Mouse (Mus musculus) stomach, postnatal 0 days (tissue): ENCODE data around the gene Klhl26. TPM values are rescaled to one million over a fixed set of nuclear protein-coding genes. Genes with fewer than 3 reads are reported as not detected.
"Not testable (repeated sequence)": the region's sequence is repeated elsewhere in the genome, so short reads cannot be mapped to it uniquely, and the experiment has no call there.

ENCODE experiments used
- ATAC-seq: fragments of 200-750 bp; cut with Nextera tagmentation; 2 replicates; pipeline ENCODE4 v1.8.0; 2017; ENCODE audit not compliant: low FRiP score, low TSS enrichment
- DNase-seq: peaks from one replicate; pipeline ENCODE4 v3.0.0-alpha.2; 2016; ENCODE audit warnings: low spot score
- H3K27ac ChIP-seq: fragments of 300-500 bp; sonication (generic); replicated peaks from 2 replicates; pipeline ENCODE4 v1.5.1; 2014; ENCODE audit warnings: mild to moderate bottlenecking, control low read depth
- H3K27me3 ChIP-seq: fragments of 300-500 bp; sonication (generic); 2 replicates; pipeline ENCODE4 v1.6.1; 2014; ENCODE audit warnings: low read length; ENCODE audit not compliant: control insufficient read depth, insufficient read depth
- H3K36me3 ChIP-seq: fragments of 300-500 bp; sonication (generic); 2 replicates; pipeline ENCODE4 v1.6.1; 2014; ENCODE audit warnings: low read length, mixed read lengths; ENCODE audit not compliant: control insufficient read depth, insufficient read depth
- H3K4me1 ChIP-seq: fragments of 300-500 bp; sonication (generic); replicated peaks from 2 replicates; pipeline ENCODE4 v1.6.1; 2014; ENCODE audit warnings: antibody characterized with exemption; ENCODE audit not compliant: control insufficient read depth, insufficient read depth
- H3K4me2 ChIP-seq: fragments of 300-500 bp; sonication (generic); replicated peaks from 2 replicates; pipeline ENCODE4 v1.6.1; 2014; ENCODE audit warnings: low read depth, mild to moderate bottlenecking, control low read depth, moderate library complexity
- H3K4me3 ChIP-seq: fragments of 300-500 bp; sonication (generic); 2 replicates; pipeline ENCODE4 v1.5.1; 2014; ENCODE audit warnings: low read depth, low read length, control low read depth
- H3K9ac ChIP-seq: fragments of 300-500 bp; sonication (generic); 2 replicates; pipeline ENCODE4 v1.6.1; 2014; ENCODE audit warnings: mild to moderate bottlenecking, low read length, control low read depth, mixed read lengths
- H3K9me3 ChIP-seq: fragments of 300-500 bp; sonication (generic); 2 replicates; pipeline ENCODE4 v1.6.1; 2016; ENCODE audit warnings: low read length; ENCODE audit not compliant: control insufficient read depth
- CTCF ChIP-seq: IDR thresholded peaks from 2 replicates; pipeline ENCODE4 v1.5.1; 2016; ENCODE audit warnings: antibody characterized with exemption, low read depth, mild to moderate bottlenecking, moderate library complexity
- EP300 ChIP-seq: optimal IDR thresholded peaks from 2 replicates; pipeline ENCODE3; 2016; ENCODE audit warnings: antibody characterized with exemption
- WGBS: fragments of 180-500 bp; shearing (Covaris S2); extraction: QIAGEN DNeasy Blood & Tissue Kit; methylation state at CpG from one replicate; pipeline ENCODE4 v1.1.7; 2014; 5-methylcytosine and 5-hydroxymethylcytosine counted together
- polyA plus RNA-seq: library from polyadenylated mRNA; unstranded; fragments of >200 nt; fragmentation: Nextera tagmentation; extraction: Ambion mirVana; gene quantifications from 2 replicates; pipeline ENCODE4 v1.2.1, GENCODE M21; 2015

The Klhl26 gene
- polyA plus RNA-seq, 1 experiment from 2014 or later = 10.4 TPM

DNA sequence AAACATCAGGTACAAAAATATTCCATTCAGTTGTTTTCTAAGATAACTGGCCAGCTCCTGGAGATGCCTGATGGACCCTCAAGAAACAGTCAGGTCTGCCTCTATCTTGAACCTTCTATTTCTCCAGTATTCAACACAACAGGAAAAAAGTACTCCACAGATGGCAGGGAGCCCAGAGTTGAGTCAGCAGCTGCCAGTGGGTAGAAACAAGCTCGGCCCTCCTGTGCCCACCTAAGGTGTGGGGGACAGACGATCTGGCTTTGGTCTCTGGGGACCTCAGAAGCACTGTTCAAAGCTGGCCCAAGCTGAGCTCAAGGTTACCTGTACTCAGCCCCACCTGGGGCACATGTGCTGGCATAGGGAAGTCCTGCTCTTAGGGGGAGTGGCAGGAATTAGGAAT is 36.7 kb upstream of the Klhl26 start:
- no peak for DNase-seq
- 47% methylated on average over 2 of the region's 2 CpGs for WGBS
- H3K9me3 ChIP-seq = no peaks in the 10 kb centered on the region
- no peak overlapping the region; the same call in 1 of the 2 replicates for H3K27ac ChIP-seq
- no peak for ATAC-seq
- H3K4me2 ChIP-seq = no peak overlapping the region
- TF ChIP-seq EP300 = no peak
- TF ChIP-seq CTCF = no peak
- H3K9ac ChIP-seq = no peak overlapping the region
- H3K4me1 ChIP-seq = no peaks in the 10 kb centered on the region; the same call in 1 of the 2 replicates
- no peaks in the 10 kb centered on the region for H3K27me3 ChIP-seq
- no peak overlapping the region for H3K4me3 ChIP-seq
- peaks cover 12% of the 10 kb centered on the region for H3K36me3 ChIP-seq

DNA sequence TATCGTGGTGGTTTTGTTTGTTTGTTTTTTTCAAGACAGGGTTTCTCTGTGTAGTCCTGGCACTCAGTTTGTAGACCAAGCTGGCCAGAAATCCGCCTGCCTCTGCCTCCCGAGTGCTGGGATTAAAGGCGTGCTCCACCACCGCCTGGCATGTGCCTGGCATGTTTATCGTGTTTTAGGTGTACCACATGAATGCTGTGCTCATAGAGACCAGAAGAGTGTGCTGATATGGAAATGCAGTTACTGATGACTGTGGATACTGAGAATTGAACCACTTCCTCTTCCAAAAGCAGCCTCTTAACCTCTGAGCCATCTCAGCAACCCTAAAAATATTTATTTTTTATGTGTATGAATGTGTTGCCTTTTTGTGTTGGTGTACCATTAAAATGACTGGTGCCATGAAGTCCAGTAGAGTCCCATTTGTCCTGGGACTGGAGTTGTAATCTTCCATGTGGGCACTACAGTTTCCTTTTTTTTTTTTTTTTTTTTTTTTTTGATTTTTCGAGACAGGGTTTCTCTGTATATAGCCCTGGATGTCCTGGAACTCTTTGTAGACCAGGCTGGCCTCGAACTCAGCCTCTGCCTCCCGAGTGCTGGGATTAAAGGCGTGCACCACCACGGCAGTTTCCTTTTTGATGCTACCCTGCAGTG is 35.6 kb upstream of the Klhl26 start:
- Histone ChIP-seq H3K4me1 (no peaks in the 10 kb centered on the region; the same call in 1 of the 2 replicates), H3K27ac (no peak overlapping the region), H3K27me3 (no peaks in the 10 kb centered on the region), H3K36me3 (peaks cover 18% of the 10 kb centered on the region), H3K4me3 (no peak overlapping the region), H3K9me3 (no peaks in the 10 kb centered on the region), H3K9ac (no peak overlapping the region), H3K4me2 (no peak overlapping the region)
- WGBS = 91% methylated on average over 11 of the region's 11 CpGs
- no peak for ATAC-seq
- DNase-seq = no peak
- TF ChIP-seq EP300 = no peak
- no peak for TF ChIP-seq CTCF

DNA sequence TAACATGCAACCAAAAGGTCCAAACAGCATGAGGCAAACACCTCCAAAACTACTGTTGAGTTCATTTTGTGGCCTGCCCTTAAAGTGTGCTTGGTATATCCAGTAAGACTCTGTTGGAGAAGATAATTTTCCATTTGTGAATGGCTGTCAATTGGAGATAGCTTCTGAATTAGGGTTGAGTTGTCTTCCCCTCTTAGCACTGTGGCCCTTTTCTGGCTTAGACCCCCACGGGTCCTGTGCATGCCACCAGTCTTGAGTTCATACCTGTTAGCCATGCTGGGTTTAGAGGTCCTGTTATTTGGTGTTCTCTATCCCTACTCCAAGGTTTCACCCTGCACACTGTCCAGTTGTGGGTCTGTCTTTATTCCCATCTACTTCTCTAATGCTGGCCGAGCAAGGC is 35.0 kb upstream of the Klhl26 start:
- Histone ChIP-seq H3K4me2 (no peak overlapping the region), H3K36me3 (peaks cover 21% of the 10 kb centered on the region), H3K9me3 (no peaks in the 10 kb centered on the region), H3K27me3 (no peaks in the 10 kb centered on the region), H3K4me1 (no peaks in the 10 kb centered on the region; the same call in 1 of the 2 replicates), H3K27ac (no peak overlapping the region), H3K9ac (no peak overlapping the region), H3K4me3 (no peak overlapping the region)
- ATAC-seq = no peak
- no peak for DNase-seq
- 93% methylated on average over 2 of the region's 2 CpGs for WGBS
- TF ChIP-seq EP300 (no peak), CTCF (no peak)

DNA sequence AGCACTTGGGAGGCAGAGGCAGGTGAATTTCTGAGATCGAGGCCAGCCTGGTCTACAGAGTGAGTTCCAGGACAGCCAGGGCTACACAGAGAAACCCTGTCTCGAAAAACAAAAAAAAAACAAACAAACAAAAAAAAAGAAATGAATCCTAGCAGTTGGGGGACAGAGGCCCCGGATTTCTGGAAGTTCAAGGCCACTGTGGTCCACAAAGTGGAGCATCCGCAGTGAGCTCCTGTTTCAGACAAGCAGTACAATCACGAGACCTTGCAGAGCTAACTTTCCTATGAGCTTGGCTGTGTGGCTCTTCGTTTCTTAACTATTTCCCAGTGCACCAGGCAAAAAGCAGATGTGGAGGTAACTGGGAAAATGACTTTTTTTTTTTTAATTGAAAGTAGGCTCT is 34.4 kb upstream of the Klhl26 start:
- not testable (repeated sequence) for H3K27ac ChIP-seq, H3K4me1 ChIP-seq, H3K27me3 ChIP-seq, DNase-seq, H3K9me3 ChIP-seq, ATAC-seq, H3K9ac ChIP-seq
- peak overlapping the region; percentile 95 for H3K4me2 ChIP-seq
- H3K36me3 ChIP-seq = peaks cover 19% of the 10 kb centered on the region; the same call in 1 of the 2 replicates
- WGBS = 84% methylated on average over 6 of the region's 6 CpGs
- peak overlapping the region; percentile 93 for H3K4me3 ChIP-seq

DNA sequence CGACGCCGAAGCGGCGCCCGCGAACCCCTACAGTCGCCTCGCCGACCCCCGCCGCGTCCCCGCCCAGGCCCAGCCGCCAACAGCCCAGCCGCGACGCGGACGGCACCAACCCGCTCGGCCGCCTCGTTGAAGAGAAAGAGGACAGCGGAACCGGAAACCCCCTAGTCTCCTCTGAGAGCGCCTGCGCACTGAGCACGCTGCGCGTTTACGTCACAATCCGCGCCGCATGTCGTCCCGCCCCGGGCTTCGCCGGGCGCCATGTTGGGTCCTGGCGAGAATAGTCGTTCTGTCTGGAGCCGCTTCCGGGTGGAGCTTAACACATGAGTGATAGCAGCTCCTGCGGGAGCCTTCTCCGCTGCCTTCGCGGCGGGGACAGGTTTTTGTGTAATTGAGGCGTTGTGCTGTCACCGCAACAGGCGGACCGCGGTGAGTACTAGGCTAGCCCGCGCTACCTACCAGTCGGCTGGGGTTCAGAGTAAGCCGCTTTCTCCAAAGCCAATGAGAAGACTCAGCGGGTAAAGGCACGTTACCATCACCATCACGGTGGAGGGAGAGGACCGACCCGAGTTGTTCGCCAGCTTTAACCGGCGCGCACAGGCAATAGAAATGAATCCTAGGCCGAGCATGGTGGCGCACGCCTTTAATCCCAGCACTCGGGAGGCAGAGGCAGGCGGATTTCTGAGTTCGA is 33.6 kb upstream of the Klhl26 start, which contains the start of gene Uba52:
Gene Uba52, minus strand, starts transcription at position 574 of the 688 bp plus-strand sequence.
- Histone ChIP-seq H3K27me3 (no peaks in the 10 kb centered on the region), H3K9me3 (no peaks in the 10 kb centered on the region), H3K9ac (peak within 1 kb of the TSS; percentile 96), H3K36me3 (peaks cover 19% of the 10 kb centered on the region; the same call in 1 of the 2 replicates), H3K4me1 (peaks cover 3% of the 10 kb centered on the region), H3K4me3 (peak within 1 kb of the TSS; percentile 93), H3K4me2 (peak within 1 kb of the TSS; percentile 95), H3K27ac (peak within 1 kb of the TSS; percentile 94)
- DNase-seq (peak; percentile 97), ATAC-seq (peak; percentile 89)
- WGBS = 1% methylated on average over 73 of the region's 74 CpGs
- TF ChIP-seq CTCF (no peak), EP300 (no peak)

DNA sequence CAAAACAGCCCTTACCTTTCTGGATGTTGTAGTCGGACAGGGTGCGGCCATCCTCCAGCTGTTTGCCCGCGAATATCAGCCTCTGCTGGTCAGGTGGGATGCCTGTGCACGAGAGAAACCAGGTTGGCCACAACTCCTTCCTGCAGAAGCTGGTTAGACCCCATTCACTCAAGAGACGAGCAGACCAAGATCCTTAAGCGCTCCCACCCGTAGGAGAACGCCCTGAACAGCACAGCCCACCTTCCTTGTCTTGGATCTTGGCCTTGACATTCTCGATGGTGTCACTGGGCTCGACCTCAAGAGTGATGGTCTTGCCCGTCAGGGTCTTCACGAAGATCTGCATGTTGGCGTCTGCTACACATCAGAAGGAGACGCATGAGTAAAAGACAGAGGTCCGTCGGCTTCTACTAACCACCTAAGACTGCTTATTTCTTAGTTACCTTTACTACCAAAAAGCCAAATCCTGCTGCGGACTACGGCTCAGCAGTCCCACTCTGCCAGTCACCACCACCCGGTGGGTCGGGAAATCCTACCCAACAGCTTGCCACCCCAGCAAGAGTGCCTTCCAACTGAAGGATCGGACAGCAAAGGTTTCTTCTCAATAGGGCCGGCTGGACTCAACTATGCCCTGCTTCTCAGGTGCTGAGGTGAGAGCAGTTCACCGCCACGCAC is 32.6 kb upstream of the Klhl26 start:
- H3K9ac ChIP-seq = peak overlapping the region; percentile 96
- H3K4me1 ChIP-seq = peaks cover 3% of the 10 kb centered on the region
- DNase-seq (peak; percentile 28), ATAC-seq (no peak)
- no peak for TF ChIP-seq EP300
- TF ChIP-seq CTCF = no peak
- WGBS = 7% methylated on average over 25 of the region's 25 CpGs
- no peaks in the 10 kb centered on the region for H3K9me3 ChIP-seq
- H3K27me3 ChIP-seq = no peaks in the 10 kb centered on the region
- peak overlapping the region; percentile 95 for H3K4me2 ChIP-seq
- peak overlapping the region; percentile 93 for H3K4me3 ChIP-seq
- H3K36me3 ChIP-seq = peaks cover 19% of the 10 kb centered on the region; the same call in 1 of the 2 replicates
- peak overlapping the region; percentile 94 for H3K27ac ChIP-seq
